Mouse (Mus musculus) bone marrow macrophage, adult 2 months (primary cell): ENCODE measurements around the gene Eln. TPM values are rescaled to one million over a fixed set of nuclear protein-coding genes. Genes with fewer than 3 reads are reported as not detected.

ENCODE experiments used
- H3K27ac ChIP-seq: 2 replicates; pipeline ENCODE4 v1.5.1; 2012; ENCODE audit warnings: low read depth, low read length; ENCODE audit not compliant: insufficient read depth
- H3K4me1 ChIP-seq: 2 replicates; pipeline ENCODE4 v1.6.1; 2012; ENCODE audit warnings: low read length; ENCODE audit not compliant: control insufficient read depth, insufficient read depth
- H3K4me3 ChIP-seq: 2 replicates; pipeline ENCODE4 v1.5.1; 2012; ENCODE audit warnings: mild to moderate bottlenecking, low read length, moderate library complexity; ENCODE audit not compliant: insufficient read depth
- CTCF ChIP-seq: IDR thresholded peaks from 2 replicates; pipeline ENCODE4 v1.5.1; 2012; ENCODE audit warnings: low read depth, mild to moderate bottlenecking, low read length, moderate library complexity
- POLR2A ChIP-seq: IDR thresholded peaks from 2 replicates; pipeline ENCODE4 v1.6.1; 2012; ENCODE audit warnings: mild to moderate bottlenecking, low read depth, low read length, borderline replicate concordance
- polyA plus RNA-seq: library from polyadenylated mRNA; stranded (reverse); fragments of >200 nt; gene quantifications from 2 replicates; pipeline ENCODE4 v1.2.4, GENCODE M21; 2012; ENCODE audit not compliant: missing spikeins, insufficient read depth, insufficient read length

Gene Eln
- polyA plus RNA-seq, 1 experiment = not detected

DNA sequence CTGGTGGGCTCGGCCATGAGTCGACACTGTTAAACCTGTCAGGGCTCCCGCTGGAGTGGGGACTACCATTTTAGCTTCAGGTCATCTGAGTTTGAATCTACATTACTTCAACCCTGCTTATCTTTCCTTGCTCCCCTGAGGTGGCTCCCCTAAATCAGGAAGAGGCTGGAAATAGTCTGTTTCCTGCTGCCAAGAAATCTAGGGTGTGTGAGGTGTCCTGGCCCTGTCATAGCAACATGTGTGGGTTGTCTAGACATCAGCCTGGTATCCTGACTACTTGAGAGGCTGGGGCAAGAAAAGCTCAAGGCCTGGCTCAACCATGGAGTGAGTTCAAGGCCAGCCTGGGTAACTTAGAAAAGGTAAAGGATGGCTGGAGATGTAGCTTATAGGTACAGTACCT lies 24.6 kb upstream of the Eln start:
- TF ChIP-seq CTCF (no peak), POLR2A (no peak)
- Histone ChIP-seq H3K4me1 (no peaks in the 10 kb centered on the region), H3K27ac (no peak overlapping the region), H3K4me3 (no peak overlapping the region)

DNA sequence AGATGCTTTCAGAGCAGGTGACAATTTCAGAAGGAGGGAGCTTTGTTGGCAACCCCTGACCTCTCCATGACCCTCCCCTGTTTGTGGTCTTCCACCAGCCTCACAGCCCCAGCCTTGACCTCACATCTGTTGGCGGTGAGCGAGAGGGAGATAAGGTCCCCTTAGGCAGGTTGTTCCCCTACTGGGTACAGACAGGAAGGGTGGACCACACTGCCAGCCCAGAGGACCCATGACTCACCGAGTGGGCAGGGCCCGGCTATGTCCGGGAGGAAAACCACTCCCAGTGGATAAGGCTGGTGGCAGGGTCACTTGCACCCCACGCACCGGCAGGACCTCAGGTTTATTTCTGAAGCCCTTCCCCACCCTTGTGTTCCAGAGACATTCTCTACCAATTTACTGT lies 22.1 kb upstream of the Eln start:
- TF ChIP-seq CTCF (no peak), POLR2A (no peak)
- no peak overlapping the region for H3K4me3 ChIP-seq
- H3K27ac ChIP-seq = no peak overlapping the region
- no peaks in the 10 kb centered on the region for H3K4me1 ChIP-seq

DNA sequence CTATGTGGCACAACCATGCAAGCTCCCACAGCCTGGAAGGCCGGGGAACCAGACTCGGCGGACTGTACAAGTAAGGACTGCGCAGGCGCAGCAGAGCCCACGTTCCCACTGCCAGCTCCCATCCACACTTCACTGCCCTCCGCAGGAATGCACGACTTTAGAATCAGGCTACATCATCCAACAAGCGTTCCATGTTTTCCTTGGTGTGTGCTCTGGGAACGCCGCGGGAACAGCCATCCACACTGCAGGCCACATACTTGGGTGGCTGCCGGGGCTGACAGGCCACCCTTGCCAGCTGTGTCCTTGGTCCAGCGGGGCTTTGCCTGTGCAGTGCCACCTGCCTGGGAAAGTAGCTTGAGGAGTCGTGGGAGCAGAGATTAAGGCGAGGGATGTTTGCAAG lies 18.3 kb upstream of the Eln start:
- Histone ChIP-seq H3K27ac (no peak overlapping the region), H3K4me1 (no peaks in the 10 kb centered on the region), H3K4me3 (no peak overlapping the region)
- TF ChIP-seq CTCF (no peak), POLR2A (no peak)

DNA sequence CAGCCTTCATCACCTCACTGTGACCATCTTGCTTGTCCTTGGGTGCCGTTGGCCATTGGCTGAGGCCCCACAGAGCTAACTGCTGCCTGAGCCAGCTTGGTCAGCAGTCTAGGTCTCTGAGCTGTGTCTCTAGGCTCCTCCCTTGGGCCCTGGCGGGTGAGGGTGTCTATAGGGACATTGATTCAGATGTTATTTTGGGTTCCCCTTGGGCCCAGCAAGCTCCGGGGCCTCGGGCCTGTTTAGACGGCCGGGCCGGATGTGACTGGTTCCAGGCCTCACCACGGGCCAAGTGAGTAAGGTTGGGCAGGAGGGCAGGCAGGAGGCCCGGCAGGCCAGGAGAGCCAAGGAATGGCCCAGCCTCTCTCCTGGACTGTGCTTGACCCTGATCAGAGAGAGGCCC lies 16.2 kb upstream of the Eln start:
- no peak for TF ChIP-seq POLR2A
- TF ChIP-seq CTCF = no peak
- H3K27ac ChIP-seq = no peak overlapping the region
- H3K4me3 ChIP-seq = no peak overlapping the region
- H3K4me1 ChIP-seq = no peaks in the 10 kb centered on the region

DNA sequence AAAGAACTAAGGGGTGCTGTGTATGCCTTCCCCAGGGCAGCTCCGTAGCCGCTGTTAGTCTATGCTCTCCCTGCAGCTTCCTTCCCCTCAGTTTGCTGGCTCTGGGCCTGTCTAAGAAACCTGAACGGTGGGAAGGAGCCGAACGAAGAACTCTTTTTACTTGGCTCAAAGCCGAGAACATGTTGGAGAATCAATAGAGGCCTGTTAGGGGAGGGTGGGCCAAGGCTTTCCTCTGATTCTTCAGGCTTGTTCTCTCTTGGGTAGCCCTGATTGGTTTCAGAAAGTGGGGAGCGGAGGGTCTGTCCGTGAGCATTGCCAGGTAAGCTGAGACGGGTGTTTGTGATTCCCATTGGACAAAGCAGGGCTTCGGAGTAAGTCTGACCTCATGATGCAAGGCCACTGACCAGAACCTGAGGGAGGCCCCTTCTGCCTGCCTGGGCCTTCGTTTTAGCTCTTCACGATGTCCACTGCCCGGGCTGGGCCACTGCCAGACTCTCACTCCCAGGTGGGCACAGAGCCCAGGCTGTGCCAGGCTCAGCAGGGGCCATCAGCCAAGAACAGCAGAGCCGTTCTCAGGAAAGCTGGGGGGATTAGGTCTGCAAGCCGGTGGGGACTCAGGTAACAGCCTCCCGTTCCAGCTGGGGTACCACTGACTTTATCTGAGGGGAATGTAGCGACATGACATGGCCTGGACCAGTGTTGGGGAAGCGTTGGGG lies 14.4 kb upstream of the Eln start:
- no peak overlapping the region for H3K4me3 ChIP-seq
- TF ChIP-seq CTCF = no peak
- TF ChIP-seq POLR2A = no peak
- H3K27ac ChIP-seq = no peak overlapping the region
- no peaks in the 10 kb centered on the region for H3K4me1 ChIP-seq

DNA sequence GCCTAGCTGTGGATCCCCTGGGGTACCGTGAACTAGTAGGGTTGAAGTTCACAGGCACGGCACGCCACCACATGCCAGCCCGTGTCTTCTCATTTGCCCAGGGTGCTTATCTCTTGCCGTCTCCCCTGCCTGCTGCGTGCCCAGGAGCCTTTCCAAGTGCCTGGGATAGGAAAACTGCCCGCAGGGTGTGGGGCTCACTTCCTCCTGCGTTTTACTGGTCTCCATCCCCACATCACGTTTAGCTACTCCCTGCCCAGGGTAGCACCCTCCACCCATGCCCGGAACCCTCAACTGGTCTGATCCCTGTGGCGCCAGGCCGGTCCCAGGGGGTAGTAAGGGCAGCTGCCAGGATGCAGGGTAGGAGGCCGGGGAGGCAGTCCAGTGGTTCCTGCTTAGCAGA lies 8.9 kb upstream of the Eln start:
- TF ChIP-seq POLR2A = no peak
- no peak for TF ChIP-seq CTCF
- Histone ChIP-seq H3K4me1 (no peaks in the 10 kb centered on the region), H3K27ac (no peak overlapping the region), H3K4me3 (no peak overlapping the region)

DNA sequence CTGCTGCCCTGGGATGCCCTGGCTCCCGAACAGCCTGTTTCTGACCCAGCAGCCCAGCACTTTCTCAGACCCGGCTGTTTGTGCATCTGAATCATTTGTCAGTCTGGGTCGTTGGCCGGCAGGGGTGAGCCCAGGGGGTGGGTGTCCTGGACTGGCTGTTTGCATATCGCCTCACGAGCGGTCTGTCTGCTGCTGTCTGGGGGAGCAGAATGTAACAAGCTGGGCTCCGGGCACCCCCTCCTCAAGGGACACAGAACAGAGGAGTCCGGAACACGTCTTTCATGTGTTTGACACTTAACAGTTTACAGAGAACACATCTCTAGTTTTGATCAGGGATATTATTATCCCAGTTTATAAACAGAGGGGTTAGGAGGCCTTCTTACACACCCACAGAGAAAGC lies 7.0 kb upstream of the Eln start:
- TF ChIP-seq CTCF = no peak
- TF ChIP-seq POLR2A = no peak
- Histone ChIP-seq H3K27ac (no peak overlapping the region), H3K4me1 (no peaks in the 10 kb centered on the region), H3K4me3 (no peak overlapping the region)

DNA sequence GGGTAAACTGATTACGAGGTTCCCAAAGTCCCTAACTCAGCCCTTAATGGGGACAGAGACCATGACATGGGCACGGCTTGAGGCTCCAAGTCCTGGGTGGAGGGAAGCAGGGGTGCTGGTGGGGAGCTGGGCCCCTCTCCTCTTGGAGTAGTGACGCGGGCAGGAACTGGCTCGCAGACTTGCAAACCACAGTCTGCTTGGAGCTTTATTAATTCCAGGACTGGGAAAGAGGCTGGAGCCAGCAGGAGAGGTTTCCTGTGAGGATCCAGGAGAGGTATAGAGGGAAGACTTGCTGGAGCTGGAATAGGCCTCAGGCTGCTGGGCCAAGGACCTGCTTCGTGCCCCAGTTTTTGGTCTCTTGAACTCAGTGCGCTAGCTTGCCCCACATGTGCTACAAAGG lies 3.3 kb upstream of the Eln start:
- Histone ChIP-seq H3K27ac (no peak overlapping the region), H3K4me1 (no peaks in the 10 kb centered on the region), H3K4me3 (no peak overlapping the region)
- no peak for TF ChIP-seq POLR2A

DNA sequence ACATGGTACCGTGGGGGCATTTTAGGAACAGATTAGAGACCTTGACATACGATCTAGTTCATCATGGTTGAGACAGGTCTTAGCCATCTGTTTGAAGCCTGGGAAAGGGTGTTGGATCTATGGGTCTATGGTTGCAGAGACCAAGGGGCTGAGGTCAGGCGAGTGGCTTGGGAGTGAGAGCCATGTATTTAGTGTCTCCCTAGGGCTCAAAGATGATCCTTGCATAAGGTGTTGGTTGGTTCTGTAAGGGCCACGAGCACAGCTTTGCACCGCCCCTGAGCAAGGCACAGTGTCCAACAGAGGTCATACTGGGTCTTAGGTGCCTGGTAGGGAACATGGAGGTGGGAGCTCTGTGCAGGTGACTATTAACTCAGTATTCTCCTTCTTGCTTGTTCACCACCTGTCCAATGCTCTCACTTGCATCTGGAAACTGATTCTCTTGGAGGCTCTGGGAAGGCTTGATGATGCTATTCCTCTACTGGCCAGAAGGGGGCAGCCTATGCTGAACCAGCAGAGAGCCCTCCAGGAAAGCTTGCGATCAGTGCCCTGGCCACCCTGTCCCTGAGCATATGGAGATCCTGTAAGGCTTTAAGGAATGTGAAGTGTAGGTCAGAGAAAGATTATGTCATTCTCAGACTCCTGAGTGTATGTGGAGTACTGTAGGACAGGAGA lies 960 bp upstream of the Eln start:
- TF ChIP-seq POLR2A (no peak), CTCF (peak; percentile 97)
- Histone ChIP-seq H3K4me3 (no peak overlapping the region), H3K4me1 (no peaks in the 10 kb centered on the region), H3K27ac (no peak overlapping the region)

DNA sequence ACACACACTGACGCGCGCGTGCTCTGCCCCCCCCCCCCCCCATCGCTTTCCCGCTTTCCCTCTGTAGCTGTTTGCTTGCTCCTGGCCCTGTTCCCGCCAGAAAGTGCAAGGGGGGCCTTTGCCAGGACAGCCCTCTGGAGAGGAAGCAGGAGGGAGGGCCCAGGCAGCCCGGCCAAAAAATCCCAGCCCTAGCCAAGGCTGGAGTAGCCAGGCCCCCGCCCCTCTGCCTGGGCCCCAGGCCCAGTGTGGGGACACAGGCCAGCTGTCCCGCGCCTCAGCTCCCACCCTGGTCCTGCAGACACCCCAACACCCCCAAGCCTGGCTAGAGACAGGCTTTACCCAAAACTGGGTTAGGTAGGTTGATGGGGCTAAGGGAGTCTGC lies 380 bp upstream of the Eln start:
- Histone ChIP-seq H3K27ac (no peak overlapping the region), H3K4me1 (no peaks in the 10 kb centered on the region; the same call in 1 of the 2 replicates), H3K4me3 (no peak overlapping the region)
- no peak for TF ChIP-seq POLR2A
- TF ChIP-seq CTCF = no peak

DNA sequence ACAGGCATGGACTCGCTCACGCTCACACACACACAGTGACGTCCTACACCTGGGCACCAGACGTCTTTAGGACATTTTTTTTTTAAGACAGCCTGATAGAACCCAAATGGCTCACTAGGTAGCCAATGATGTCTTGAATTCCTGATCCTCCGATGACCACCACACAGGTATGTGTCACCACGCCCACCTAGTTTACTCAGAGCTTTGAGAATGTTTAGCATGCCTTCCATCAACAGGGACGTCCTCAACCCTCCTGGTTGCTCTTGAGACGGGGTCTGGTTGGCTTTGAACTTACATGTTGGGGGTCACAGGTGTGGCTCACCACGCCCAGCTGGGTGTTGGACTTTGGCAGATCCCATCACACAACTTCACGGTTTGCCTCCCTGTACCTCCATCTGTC lies 922 bp downstream of the Eln start:
- H3K4me1 ChIP-seq = no peaks in the 10 kb centered on the region; the same call in 1 of the 2 replicates
- no peak overlapping the region for H3K4me3 ChIP-seq
- no peak overlapping the region for H3K27ac ChIP-seq
- TF ChIP-seq CTCF (no peak), POLR2A (no peak)
